Mouse (Mus musculus): ENCODE data around the gene Nrxn2. TPM values are rescaled to one million over a fixed set of nuclear protein-coding genes. Genes with fewer than 3 reads are reported as not detected.

Nrxn2 gene
- polyA plus RNA-seq, 2 experiments from 2014 or later: not detected

DNA sequence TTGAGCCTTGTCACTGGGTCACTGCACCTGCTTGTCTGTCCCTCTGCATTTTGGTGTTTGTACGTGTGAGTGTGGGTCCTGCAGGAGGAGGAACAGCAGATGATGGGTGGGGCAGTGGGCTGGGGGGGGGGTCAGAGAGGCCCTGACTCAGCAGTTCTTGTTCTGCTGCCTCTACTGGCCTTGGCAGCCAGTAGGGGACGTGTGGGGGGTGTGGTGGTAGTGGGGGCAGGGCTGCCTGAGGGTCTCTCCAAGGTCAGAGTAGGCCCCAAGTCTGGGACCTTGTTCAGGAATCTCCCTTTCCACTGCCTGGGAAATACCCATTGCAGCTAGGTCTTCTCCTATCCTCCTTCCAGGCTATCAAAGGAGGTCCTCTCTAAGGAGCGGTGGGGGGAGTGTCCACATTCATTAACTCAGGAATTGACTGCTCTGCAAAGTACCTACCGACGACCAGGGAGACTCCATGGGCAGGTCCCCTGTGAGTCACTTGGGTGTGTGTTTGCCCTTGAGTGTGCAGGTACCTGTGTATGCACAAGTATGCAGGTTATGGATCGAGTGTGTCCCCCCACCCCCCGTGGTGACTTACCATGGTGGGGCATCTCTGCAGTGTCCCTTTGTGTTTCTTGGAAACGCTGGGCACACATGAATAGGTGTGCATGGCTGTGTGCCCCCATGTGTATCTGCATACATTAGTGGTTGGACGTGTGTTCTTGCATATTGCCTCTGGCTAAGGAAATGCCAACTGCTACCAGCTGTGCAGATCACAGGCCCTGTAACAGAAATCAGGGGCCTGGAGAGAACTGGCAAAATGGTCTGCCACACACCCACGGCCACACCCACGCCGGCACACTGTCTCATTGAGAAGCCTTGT, 1.4 kb upstream of the Nrxn2 start:
- no peak for ATAC-seq

DNA sequence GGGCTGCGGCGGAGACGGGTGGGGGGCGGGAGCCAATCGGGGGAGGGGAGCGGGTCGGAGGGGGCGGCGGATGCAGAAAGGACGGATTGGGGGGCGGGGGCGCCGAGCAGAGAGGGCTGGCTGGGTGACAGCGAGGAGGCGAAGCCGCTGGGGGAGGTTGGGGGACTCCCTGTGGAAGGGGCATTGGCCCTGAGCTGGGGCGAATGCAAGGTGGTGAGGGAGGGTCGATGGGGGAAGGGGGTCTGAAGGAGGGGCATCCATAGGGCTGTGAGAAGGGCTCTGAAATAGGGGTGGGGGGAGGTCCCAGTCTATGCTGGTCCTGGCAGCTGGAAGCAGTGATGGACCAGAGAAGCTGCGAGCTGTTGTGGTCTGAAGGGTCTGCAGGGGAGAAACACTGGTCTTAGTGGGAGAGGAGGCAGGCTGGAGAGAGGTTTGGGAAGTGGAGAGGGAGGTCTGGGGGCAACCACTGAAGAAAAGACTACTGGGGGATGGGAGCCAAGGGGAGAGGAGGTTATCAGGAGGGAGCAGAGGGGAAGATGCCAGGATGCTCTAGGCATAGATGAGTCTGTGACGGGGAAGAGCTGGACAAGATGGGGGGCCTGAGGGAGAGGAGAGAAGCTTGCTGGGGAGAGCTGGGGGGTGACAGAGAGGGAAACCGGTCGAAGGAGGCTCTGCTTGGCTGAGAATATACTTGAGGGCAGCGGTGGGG, 607 bp downstream of the Nrxn2 start:
- no peak for ATAC-seq

DNA sequence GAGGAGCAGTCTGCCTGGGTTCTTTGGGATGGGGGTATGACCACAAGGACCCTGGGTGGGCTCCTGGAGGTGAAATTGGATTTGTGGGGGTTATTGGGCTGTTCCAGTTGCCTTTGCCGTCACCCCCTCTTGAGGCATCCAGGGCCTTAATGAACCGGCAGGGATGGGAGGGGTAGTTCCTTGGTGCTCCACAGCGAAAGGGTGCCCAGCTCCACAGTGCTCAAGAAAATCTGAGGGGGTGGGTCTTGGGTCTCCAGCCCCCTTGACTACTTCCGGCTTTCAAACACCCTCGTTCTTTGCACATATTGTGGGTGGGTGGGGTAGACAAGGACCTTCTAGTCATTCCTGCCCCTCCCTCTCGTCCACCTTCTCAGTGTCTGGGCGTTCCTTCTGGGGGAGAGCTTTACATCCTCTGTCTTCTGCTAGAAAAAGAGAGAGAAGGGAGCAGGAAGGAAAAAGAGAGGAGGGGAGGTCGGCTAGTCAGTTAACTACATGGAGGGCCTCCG, 1.3 kb downstream of the Nrxn2 start:
- no peak for ATAC-seq

DNA sequence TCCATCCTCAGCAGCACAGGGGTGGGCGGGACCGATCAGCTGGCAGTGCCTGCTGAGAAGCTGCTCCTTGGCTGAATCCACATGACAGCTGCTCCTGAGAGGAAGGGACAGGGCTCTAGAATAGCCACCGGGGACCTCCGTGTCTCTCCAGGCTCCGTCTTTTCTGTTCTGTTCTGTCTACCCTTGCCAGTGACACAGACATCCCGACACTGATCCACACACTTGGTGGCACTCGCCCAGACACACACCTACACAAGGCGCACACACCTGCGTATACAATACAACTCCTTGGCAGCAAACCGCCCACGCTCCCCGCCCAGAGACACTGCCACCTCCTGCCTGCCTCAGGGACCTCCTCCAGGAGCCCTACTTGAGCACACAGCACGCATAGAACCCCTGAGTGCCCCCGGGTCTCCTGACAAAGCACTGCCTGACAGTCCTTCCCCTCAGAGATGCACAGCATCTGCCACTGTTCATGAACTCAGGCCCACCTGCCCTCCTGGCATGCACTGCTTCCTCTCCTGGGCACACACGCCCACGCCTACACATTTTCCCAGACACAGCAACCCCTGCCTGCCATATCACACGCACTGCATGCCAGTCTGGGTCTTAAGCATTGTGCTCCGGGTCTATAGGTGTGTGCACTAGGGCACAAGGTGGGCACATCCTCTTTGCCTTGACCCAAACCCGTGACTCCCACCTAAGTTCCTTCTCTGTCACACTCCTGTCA, 2.1 kb downstream of the Nrxn2 start:
- ATAC-seq: no peak

DNA sequence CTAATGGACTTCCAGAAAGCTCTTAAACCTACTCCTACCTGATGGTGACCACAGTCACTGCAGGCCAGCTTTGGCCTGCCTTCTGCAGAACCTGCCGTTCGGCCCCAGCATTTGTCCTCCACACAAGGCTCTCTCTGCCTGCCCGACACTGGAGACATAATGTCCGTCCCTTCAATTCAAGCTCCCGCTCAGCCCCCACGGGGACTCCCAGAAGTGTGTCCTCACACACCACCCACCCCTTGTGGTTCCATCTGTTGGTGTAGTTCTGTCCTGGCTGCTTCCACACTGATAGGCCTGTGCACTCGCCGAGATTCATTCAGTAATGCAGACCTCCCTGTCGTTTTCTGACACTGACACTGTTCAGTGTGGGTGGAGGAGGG, 2.7 kb downstream of the Nrxn2 start:
- no peak for ATAC-seq

DNA sequence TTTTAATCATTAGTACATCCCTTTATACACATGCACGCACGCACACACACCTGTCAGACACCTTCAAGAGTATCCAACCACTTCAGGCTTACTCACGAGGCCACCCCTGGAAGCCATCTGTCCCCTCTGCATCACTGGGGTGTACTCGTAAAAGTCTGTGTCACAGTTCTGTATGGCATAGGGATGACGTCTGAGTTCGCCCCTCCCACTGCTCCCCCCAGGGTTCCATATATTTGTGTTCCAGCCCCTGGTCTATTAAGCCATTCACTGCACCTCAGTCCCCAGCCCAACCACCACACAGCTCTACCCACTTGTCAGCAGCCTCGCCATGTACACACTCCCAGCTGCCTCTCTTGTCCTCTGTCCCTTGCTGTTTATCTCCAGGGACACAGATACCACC, 3.5 kb downstream of the Nrxn2 start:
- ATAC-seq: no peak

DNA sequence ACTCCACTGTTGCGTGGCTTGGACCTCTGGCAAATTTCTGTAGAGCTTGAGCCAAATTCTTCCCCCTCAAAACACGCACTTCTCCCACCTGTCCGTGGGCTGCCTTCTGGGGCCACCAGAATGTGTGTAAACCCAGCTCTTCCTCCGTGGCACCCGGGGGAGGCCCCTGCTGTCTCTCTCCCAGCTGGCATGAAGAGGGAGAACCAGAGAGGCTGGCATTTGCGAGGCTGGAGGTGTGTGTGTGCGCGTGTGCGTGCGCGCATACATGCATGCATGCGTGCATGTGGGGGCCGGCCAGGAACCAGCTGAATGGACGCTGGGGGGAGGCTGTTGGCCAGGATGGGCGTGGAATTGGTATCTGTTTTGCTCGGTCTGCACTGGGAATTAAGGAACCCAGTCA, 4.7 kb downstream of the Nrxn2 start:
- ATAC-seq: no peak

DNA sequence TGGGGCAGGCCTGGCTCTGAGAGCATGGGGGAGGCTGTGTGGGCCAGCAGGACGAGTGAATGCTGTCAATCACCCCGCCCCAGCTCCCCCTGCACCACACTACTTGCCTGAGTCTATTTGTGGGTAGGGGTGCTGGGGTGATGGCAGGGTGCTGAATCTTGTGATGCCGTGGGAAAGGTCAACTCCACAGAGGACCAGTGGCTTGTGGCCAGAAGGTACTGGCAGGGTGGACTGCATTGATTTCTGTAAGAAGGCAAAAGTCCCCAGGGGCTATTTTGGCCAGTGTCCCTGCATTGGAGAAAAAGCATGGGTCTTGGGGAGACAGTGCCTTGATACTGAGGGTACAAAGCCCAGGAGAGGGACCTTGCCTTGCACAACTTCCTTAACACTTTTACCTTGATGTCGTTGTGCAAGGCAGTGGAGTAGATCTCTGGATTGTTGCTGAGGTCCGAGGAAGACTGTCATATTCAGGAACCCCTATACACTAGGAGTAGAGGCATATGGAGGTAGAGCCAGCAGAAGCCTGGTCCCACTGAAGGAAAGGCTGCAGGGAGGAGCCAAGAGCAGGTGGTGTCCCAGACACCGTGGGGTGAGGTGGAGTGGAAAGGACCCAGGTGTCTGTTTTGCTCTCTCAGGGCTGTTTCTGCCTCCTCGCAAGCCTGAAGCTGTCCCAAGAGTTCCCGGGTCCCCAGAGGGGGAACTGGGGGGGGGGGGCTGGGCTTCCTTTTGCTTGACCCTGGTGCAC, 5.8 kb downstream of the Nrxn2 start:
- ATAC-seq: no peak

DNA sequence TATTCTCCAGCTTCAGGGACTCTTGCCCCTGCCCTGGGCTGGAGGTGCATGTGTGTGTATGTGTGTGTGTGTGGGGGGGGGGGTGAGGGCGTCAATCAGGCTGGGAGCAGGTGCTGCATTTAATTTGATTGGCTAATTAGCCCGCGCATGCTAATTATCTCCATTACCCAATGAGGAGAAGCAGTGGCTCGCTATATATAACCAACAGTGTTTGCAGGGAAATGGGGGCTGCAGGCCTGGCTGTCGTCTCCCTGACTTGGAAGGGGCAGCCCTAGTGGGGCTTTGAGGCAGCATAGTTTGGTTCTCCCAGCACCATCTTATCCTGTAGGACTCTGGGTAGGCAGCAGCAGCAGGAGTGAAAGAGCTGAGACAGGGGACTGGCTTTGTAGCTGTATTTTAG, 7.1 kb downstream of the Nrxn2 start:
- no peak for ATAC-seq

DNA sequence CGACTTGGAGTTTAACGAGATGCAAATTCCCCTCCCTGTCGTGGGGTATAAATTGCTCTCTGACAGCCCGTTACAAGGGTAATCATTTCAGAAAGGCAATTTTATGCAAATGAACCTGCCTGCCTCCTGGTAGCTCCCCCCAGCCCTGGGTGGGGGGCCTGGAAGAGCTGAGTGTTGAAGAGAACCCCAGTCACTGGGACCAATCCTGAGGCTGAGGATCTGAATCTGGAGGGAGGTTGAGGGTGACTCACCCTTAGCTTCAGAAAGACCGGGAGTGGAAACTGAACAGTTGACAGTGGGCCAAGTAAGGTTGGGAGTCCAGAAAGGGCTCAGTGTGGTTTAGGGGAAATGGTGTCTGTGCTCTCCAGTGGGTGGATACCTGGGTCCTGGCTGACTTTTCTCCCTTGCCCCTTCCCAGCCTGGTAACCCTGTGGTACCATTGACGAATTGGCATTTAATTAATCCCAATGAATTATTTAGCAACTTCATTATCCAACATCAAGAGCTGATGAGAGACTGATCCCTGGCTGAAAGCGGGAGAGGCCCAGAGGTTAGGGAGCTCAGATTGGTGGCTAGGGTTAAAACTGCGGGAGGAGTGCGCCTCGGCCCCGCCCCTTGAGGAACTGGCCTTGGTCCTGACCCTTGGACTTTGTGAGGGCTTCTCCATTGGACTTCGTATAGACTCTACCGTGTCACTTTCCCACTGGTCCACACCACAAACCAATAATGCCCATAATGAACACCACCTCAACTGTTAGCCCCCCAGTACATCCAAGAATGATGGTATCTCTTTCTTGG, 8.4 kb downstream of the Nrxn2 start:
- ATAC-seq: no peak

DNA sequence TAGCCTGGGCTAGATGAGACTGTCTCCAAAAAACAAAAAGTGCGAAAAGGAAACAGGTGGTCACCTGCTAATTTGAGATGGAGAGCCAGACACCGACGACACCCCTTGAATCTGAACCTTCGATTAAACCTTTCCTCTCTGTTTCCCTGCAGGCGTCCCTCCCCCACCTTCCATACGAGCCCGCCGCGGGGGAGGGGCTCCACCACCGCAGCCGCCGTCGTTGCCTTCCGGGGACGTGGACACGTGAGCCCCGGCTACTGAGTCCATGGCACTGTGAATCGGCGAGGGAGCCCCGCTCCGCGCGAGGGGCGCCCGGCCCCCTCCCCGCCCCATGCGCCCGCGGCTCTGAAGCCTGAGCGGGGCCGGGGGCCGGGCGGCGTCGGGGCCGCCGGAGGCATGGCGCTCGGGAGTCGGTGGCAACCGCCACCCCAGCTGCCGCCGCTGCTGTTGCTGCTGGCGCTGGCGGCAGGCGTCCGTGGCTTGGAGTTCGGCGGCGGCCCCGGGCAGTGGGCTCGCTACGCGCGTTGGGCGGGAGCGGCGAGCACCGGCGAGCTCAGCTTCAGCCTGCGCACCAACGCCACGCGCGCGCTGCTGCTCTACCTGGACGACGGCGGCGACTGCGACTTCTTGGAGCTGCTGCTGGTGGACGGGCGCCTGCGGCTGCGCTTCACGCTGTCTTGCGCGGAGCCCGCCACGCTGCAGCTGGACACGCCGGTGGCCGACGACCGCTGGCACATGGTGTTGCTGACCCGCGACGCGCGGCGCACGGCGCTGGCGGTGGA, 9.3 kb downstream of the Nrxn2 start:
- ATAC-seq: no peak

DNA sequence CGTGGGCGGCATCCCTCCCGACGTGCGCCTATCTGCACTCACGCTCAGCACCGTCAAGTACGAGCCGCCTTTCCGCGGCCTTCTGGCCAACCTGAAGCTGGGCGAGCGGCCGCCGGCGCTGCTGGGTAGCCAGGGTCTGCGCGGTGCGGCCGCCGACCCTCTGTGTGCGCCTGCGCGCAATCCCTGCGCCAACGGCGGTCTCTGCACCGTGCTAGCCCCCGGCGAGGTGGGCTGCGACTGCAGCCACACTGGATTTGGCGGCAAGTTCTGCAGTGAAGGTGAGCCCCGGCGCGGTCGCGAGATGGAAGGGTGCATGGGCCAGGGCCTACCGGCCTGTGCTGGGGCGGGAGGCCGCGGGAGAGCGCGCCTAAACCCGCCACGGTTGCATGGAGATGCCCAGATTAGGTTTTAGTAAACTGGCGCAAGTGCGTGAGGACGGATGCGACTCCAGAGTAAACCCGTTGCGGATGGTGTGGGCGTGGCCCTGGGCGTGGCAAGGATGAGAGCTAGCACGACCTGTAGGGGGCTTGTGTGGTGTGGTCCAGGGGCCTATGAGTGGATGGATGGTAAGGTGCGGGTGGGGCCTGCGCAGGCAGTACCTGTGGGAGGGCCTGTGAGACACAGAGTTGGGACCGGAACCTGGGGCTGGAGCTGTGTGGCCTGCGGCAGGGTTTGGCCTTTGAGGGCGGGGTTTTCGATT, 10.1 kb downstream of the Nrxn2 start:
- ATAC-seq: no peak

DNA sequence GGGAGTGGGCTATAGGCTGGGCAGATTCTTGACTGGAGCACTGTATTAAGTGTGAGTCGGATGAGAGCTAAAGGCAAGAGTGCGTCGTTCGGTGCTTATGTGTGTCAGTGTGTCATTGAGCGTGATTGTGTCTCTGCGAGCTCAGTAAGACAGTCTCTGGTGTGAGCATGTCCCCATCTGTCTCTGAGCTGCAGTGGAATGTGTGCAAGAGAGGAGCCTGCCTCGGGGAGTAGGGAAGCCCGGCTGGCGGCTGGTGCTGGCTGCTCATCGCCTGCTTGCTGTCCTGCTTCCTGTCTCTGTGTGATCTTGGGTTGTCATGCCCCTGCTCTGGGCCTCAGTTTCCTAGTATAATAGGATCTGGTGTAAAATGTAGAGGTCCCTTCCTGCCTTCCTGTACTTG, 24.5 kb downstream of the Nrxn2 start:
- ATAC-seq: no peak

DNA sequence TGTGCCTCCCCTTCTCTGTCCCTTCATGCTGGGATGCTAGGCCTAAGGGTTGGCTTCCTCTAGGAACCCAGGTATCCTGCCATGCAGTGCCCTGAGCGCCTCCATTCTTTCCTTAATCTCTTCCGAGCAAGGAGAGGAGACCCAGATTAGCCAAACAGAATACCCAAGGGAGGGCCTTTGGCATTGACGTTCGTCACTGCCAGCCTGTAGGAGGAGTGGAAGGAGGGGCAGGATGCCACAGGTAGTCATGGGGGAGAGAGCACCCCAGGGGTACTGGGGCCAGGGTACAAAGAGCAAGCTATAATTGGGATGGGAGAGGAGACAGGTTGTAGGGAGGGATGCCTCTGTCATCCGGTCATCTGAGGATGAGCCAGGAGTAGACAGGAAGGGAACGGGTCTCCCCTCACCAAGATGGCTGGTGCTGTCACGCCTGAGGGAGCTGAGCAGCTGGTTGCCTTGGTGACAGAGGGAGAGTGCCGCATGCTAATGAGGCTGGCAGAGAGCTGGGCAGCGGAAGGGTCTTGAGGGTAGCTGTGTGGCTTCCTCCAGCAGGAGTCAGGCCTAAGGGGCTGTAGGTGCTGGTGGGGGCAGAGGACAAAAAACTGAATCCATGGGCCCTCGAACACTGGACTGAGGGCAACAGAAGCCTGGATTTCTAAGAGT, 27.4 kb downstream of the Nrxn2 start:
- no peak for ATAC-seq

DNA sequence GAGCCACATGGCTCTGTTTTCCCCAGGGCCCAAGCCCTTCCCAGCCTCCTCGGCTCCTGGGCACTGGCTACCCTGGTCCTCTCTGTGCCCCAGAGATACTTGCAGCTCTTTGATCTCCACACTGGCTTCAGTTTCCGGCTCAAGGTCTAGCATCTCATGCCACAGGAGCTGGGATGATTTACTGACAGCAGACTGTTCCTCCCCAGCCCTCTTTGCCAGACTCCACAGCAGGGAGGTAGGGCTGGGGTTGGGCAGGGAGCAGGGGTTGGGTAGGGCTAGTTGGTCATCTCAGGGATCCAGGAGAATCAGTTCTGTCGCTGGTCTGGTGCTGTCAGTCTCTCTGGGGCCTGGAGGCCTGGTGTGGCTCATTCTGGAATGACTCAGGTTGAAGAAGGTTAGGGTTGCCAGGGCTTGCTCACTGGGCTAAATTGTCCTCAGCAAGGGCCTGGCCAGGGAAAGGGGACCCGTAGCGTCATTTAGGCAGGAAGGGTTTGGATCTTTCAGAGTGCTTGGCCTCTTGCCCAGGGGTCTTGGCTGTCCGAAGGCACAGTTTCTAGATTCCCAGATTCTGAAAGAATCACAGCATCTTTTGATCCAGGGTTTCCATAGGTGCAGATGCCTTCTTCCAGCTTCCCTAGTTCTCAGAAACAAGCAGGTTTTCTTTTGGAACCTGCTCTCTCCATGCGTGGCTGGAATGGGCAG, 28.4 kb downstream of the Nrxn2 start:
- no peak for ATAC-seq

DNA sequence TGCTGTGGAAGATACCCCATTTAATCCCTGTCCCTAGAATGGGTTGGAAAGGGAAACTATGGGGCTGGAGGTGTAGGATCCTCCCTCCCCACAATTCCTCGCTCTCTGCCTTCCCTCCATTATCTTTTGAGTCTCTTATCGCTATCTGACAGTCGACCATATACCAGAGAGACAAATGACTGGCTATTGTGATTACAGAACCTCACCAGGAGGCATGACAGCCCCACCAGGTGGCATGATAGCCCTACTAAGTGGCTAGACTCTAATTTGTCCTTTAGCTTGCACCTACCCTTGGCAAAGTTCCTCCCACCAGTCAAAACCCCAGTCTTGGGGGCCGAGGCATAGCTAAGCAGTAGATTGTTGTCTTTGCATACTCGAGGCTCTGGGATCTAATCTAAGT, 30.2 kb downstream of the Nrxn2 start:
- ATAC-seq: no peak

DNA sequence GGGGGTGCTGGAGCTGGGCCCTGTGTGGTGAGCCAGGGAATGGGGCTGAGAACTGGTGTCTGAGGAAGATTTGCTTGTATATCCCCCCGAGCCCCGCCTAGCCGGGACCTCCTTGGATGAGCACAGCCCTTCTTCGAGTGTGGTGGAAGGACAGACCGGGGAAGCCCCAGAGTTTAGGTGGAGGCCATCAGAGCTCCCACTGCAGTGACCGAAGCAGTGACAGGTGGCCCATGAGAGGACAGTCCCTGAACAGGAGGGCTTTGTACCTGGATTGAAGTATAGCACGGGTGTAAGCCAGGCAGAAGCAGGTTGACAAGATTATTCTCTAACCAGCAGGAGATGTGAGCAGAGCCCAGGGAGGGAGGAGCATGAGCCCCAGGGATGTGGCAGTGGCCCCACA, 31.3 kb downstream of the Nrxn2 start:
- no peak for ATAC-seq

DNA sequence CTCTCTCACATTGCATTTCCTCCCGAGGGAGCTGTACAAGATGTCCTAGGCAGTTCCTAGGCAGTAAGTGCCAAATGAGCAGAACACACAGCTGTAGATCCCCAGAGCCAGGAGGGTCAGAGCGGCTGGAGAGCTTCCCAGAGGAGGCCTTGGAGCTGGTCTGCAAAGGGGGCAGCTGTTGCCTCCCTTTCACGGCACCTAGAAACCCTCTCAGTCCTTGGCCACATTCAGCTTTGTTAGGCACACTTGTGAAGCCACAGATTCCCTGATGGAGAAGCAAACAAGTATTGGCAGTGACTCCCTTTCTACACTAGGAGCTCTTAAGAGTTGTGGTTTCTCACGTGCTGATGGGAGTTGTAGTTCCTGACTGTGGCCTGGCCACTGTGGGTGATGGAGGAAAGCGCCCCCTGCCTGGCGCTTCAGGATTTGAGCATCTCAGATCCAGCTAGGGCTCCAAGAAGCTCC, 33.5 kb downstream of the Nrxn2 start:
- peak; percentile 90 for ATAC-seq

All from CD4-positive, CD25-positive, alpha-beta regulatory T cell, adult 4 months (primary cell).